Mouse (Mus musculus): ENCODE data around the gene Ghdc. TPM values are rescaled to one million over a fixed set of nuclear protein-coding genes. Genes with fewer than 3 reads are reported as not detected.

Ghdc gene
- total and polyA plus RNA-seq, 2 experiments from 2014 or later: 7.5 to 15.9 TPM

- Histone ChIP-seq H3K4me1 (ENCODE audit: insufficient read depth, low read length) (no peaks in the 10 kb centered on the region), H3K27ac (no peak overlapping the region), H3K4me2 (ENCODE audit: low read depth, low read length) (no peak overlapping the region), H3K9ac (replicated peaks; ENCODE audit: low read length) (no peak overlapping the region), H3K9me3 (ENCODE audit: low read length) (no peaks in the 10 kb centered on the region), H3K27me3 (ENCODE audit: insufficient read depth, low read length) (no peaks in the 10 kb centered on the region), H3K36me3 (ENCODE audit: insufficient read depth, low read length) (peaks cover 3% of the 10 kb centered on the region; the same call in 1 of the 2 replicates), H3K4me3 (ENCODE audit: low read length) (no peak overlapping the region)
- no peak for TF ChIP-seq CTCF (IDR thresholded peaks at IDR 0.05; ENCODE audit: low read depth)
- ATAC-seq (no peak), DNase-seq (ENCODE audit: low spot score) (no peak)
- WGBS: 92% methylated on average over 16 of the region's 16 CpGs
These were observed 20.6 kb downstream of the Ghdc start for GRCm38 (mm10) chr11:100750127-100750526.

GRCm38 (mm10) chr11:100749469-100749868 lies 21.3 kb downstream of the Ghdc start:
- Histone ChIP-seq H3K27me3 (ENCODE audit: insufficient read depth, low read length) (no peaks in the 10 kb centered on the region), H3K9me3 (ENCODE audit: low read length) (no peaks in the 10 kb centered on the region), H3K4me1 (ENCODE audit: insufficient read depth, low read length) (no peaks in the 10 kb centered on the region), H3K36me3 (ENCODE audit: insufficient read depth, low read length) (peaks cover 3% of the 10 kb centered on the region; the same call in 1 of the 2 replicates), H3K9ac (replicated peaks; ENCODE audit: low read length) (no peak overlapping the region), H3K4me2 (ENCODE audit: low read depth, low read length) (no peak overlapping the region), H3K27ac (no peak overlapping the region), H3K4me3 (ENCODE audit: low read length) (no peak overlapping the region)
- 57% methylated on average over 25 of the region's 25 CpGs for WGBS
- TF ChIP-seq CTCF (IDR thresholded peaks at IDR 0.05; ENCODE audit: low read depth): no peak
- no peak for ATAC-seq
- DNase-seq (ENCODE audit: low spot score): no peak

GRCm38 (mm10) chr11:100748620-100749019 lies 22.1 kb downstream of the Ghdc start:
- Histone ChIP-seq H3K4me1 (ENCODE audit: insufficient read depth, low read length) (no peaks in the 10 kb centered on the region), H3K36me3 (ENCODE audit: insufficient read depth, low read length) (peaks cover 3% of the 10 kb centered on the region; the same call in 1 of the 2 replicates), H3K9me3 (ENCODE audit: low read length) (no peaks in the 10 kb centered on the region), H3K9ac (replicated peaks; ENCODE audit: low read length) (no peak overlapping the region), H3K27ac (no peak overlapping the region), H3K27me3 (ENCODE audit: insufficient read depth, low read length) (no peaks in the 10 kb centered on the region), H3K4me2 (ENCODE audit: low read depth, low read length) (no peak overlapping the region), H3K4me3 (ENCODE audit: low read length) (no peak overlapping the region)
- DNase-seq (ENCODE audit: low spot score): no peak
- 81% methylated on average over 4 of the region's 4 CpGs for WGBS
- no peak for TF ChIP-seq CTCF (IDR thresholded peaks at IDR 0.05; ENCODE audit: low read depth)
- no peak for ATAC-seq

- Histone ChIP-seq H3K4me3 (ENCODE audit: low read length) (no peak overlapping the region), H3K27ac (no peak overlapping the region), H3K27me3 (ENCODE audit: insufficient read depth, low read length) (no peaks in the 10 kb centered on the region), H3K4me2 (ENCODE audit: low read depth, low read length) (no peak overlapping the region), H3K9ac (replicated peaks; ENCODE audit: low read length) (0 out of 2 replicates have a peak overlapping the region, but pooled peaks have one; percentile 2), H3K36me3 (ENCODE audit: insufficient read depth, low read length) (peaks cover 3% of the 10 kb centered on the region; the same call in 1 of the 2 replicates), H3K9me3 (ENCODE audit: low read length) (no peaks in the 10 kb centered on the region), H3K4me1 (ENCODE audit: insufficient read depth, low read length) (no peaks in the 10 kb centered on the region)
- TF ChIP-seq CTCF (IDR thresholded peaks at IDR 0.05; ENCODE audit: low read depth): no peak
- 72% methylated on average over 5 of the region's 5 CpGs for WGBS
- DNase-seq (ENCODE audit: low spot score): no peak
- no peak for ATAC-seq
These were observed 23.6 kb downstream of the Ghdc start for GRCm38 (mm10) chr11:100747114-100747513.

- 76% methylated on average over 10 of the region's 10 CpGs for WGBS
- H3K36me3 ChIP-seq (ENCODE audit: insufficient read depth, low read length): peaks cover 3% of the 10 kb centered on the region; the same call in 1 of the 2 replicates
- H3K27ac ChIP-seq: no peak overlapping the region
These were observed 24.2 kb downstream of the Ghdc start for GRCm38 (mm10) chr11:100746546-100746945.

GRCm38 (mm10) chr11:100745085-100745484 lies 25.7 kb downstream of the Ghdc start:
- peak; percentile 84 for TF ChIP-seq CTCF (IDR thresholded peaks at IDR 0.05; ENCODE audit: low read depth)
- H3K4me2 ChIP-seq (ENCODE audit: low read depth, low read length): no peak overlapping the region

More at GRCm38 (mm10) chr11:100746546-100746945, 24.2 kb downstream of the Ghdc start:
- H3K4me1 ChIP-seq (ENCODE audit: insufficient read depth, low read length): no peaks in the 10 kb centered on the region
- no peaks in the 10 kb centered on the region for H3K9me3 ChIP-seq (ENCODE audit: low read length)
- DNase-seq (ENCODE audit: low spot score): no peak
- no peak overlapping the region for H3K4me2 ChIP-seq (ENCODE audit: low read depth, low read length)
- no peaks in the 10 kb centered on the region for H3K27me3 ChIP-seq (ENCODE audit: insufficient read depth, low read length)
- no peak overlapping the region for H3K4me3 ChIP-seq (ENCODE audit: low read length)
- no peak for ATAC-seq
- H3K9ac ChIP-seq (replicated peaks; ENCODE audit: low read length): 0 out of 2 replicates have a peak overlapping the region, but pooled peaks have one; percentile 2
- no peak for TF ChIP-seq CTCF (IDR thresholded peaks at IDR 0.05; ENCODE audit: low read depth)

GRCm38 (mm10) chr11:100741348-100741747 lies 29.4 kb downstream of the Ghdc start:
- TF ChIP-seq CTCF (IDR thresholded peaks at IDR 0.05; ENCODE audit: low read depth): no peak
- Histone ChIP-seq H3K4me3 (ENCODE audit: low read length) (no peak overlapping the region), H3K4me2 (ENCODE audit: low read depth, low read length) (no peak overlapping the region), H3K27me3 (ENCODE audit: insufficient read depth, low read length) (no peaks in the 10 kb centered on the region), H3K4me1 (ENCODE audit: insufficient read depth, low read length) (peaks cover 9% of the 10 kb centered on the region), H3K36me3 (ENCODE audit: insufficient read depth, low read length) (no peaks in the 10 kb centered on the region), H3K9me3 (ENCODE audit: low read length) (no peaks in the 10 kb centered on the region), H3K27ac (no peak overlapping the region), H3K9ac (replicated peaks; ENCODE audit: low read length) (no peak overlapping the region)
- ATAC-seq (no peak), DNase-seq (ENCODE audit: low spot score) (no peak)
- WGBS: 62% methylated on average over 6 of the region's 6 CpGs

More at GRCm38 (mm10) chr11:100745085-100745484, 25.7 kb downstream of the Ghdc start:
- H3K4me3 ChIP-seq (ENCODE audit: low read length): no peak overlapping the region
- peaks cover 3% of the 10 kb centered on the region; the same call in 1 of the 2 replicates for H3K36me3 ChIP-seq (ENCODE audit: insufficient read depth, low read length)
- H3K27me3 ChIP-seq (ENCODE audit: insufficient read depth, low read length): no peaks in the 10 kb centered on the region
- H3K27ac ChIP-seq: no peak overlapping the region
- WGBS: 10% methylated on average over 6 of the region's 6 CpGs
- no peaks in the 10 kb centered on the region for H3K4me1 ChIP-seq (ENCODE audit: insufficient read depth, low read length)
- no peaks in the 10 kb centered on the region for H3K9me3 ChIP-seq (ENCODE audit: low read length)
- DNase-seq (ENCODE audit: low spot score): peak; percentile 79
- peak; percentile 52; the same call in 1 of the 2 replicates for ATAC-seq
- H3K9ac ChIP-seq (replicated peaks; ENCODE audit: low read length): no peak overlapping the region

Measured in hindbrain, postnatal 0 days (tissue).